Mouse (Mus musculus) bone marrow macrophage, adult 2 months (primary cell): ENCODE measurements at regions not wholly inside any gene's neighbourhood (a gene's known extent, or its start where the extent isn't known, plus 50 kb on each side); places are given as distances from the start of the nearest gene placed in this dataset.

Source experiments
- H3K27ac ChIP-seq: 2 replicates; pipeline ENCODE4 v1.5.1; 2012; ENCODE audit warnings: low read depth, low read length; ENCODE audit not compliant: insufficient read depth
- H3K4me1 ChIP-seq: 2 replicates; pipeline ENCODE4 v1.6.1; 2012; ENCODE audit warnings: low read length; ENCODE audit not compliant: control insufficient read depth, insufficient read depth
- H3K4me3 ChIP-seq: 2 replicates; pipeline ENCODE4 v1.5.1; 2012; ENCODE audit warnings: mild to moderate bottlenecking, low read length, moderate library complexity; ENCODE audit not compliant: insufficient read depth
- CTCF ChIP-seq: IDR thresholded peaks from 2 replicates; pipeline ENCODE4 v1.5.1; 2012; ENCODE audit warnings: low read depth, mild to moderate bottlenecking, low read length, moderate library complexity
- POLR2A ChIP-seq: IDR thresholded peaks from 2 replicates; pipeline ENCODE4 v1.6.1; 2012; ENCODE audit warnings: mild to moderate bottlenecking, low read depth, low read length, borderline replicate concordance

- H3K27ac ChIP-seq: no peak overlapping the region
- H3K4me3 ChIP-seq: no peak overlapping the region
- TF ChIP-seq CTCF (no peak), POLR2A (no peak)
- H3K4me1 ChIP-seq: no peaks in the 10 kb centered on the region
Observed at GRCm38 (mm10) chr11:114444211-114444610, 224.1 kb upstream of the Rpl38 start.

DNA sequence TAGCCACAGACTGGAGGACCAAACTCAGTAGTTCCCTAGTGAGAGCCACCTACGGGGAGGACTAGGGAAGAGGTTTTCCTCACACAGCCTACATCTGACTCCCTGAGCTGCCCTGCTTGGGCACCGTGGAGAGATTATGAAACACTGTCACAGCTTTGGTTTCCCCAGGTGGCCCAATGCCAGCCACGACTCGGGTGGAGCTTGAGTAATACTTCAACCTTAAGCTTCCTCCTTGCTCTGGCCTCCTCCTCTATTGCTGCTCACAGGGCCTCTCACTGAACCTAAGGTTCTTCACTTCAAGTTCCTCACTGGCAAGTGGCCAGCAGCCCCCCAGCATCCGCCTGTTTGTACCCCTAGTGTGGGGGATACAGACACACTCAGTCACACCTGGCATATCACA is 224.9 kb upstream of the Rpl38 start:
- Histone ChIP-seq H3K4me1 (no peaks in the 10 kb centered on the region), H3K4me3 (no peak overlapping the region), H3K27ac (no peak overlapping the region)
- TF ChIP-seq POLR2A (no peak), CTCF (no peak)

GRCm38 (mm10) chr11:114439314-114439713 is 229.0 kb upstream of the Rpl38 start:
- H3K4me3 ChIP-seq: no peak overlapping the region
- no peaks in the 10 kb centered on the region for H3K4me1 ChIP-seq
- no peak for TF ChIP-seq CTCF
- TF ChIP-seq POLR2A: no peak
- H3K27ac ChIP-seq: no peak overlapping the region

- Histone ChIP-seq H3K27ac (no peak overlapping the region), H3K4me3 (no peak overlapping the region), H3K4me1 (no peaks in the 10 kb centered on the region)
- no peak for TF ChIP-seq POLR2A
Observed at GRCm38 (mm10) chr11:114435788-114436187, 232.5 kb upstream of the Rpl38 start.

DNA sequence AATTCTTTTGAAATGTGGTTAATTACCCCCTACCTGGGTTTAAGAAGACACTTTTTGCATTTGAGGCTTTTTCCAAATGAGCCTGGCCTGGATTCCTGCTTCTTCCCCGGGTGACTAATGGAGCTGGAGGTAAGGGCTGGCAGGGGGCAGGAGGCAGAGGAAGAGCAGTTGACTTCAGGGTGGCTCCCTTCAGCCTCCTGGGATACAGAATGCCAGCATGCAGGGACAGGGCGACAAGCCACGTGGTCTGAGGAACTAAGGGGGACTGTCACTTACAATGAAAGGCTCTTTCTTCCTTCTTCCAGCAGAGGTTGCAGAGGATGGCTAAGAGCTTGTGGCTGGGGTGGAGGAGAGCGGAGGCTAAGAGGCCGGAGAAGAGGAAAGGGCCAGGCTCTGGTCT is 234.8 kb upstream of the Rpl38 start:
- H3K4me1 ChIP-seq: no peaks in the 10 kb centered on the region
- TF ChIP-seq POLR2A (no peak), CTCF (no peak)
- H3K27ac ChIP-seq: no peak overlapping the region
- no peak overlapping the region for H3K4me3 ChIP-seq

DNA sequence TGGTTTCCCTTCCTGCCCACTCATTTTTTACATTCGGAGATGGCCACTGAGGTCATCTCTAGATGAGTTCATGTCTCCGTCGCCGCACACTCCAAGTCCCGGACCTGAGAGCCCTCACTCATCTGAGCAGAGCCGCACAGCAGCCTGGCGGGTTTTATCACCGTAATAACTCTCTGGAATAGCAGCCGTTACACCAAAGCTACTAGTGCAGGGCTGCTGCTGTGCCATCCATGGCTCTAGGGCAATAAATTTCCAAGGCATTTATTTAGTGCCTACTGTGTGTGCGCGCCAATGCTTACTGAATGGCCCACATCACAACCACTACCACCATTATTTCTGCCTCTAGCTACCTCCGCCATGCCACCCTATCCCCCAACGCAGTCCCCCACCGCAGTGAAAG is 242.9 kb upstream of the Rpl38 start:
- no peak overlapping the region for H3K4me3 ChIP-seq
- H3K4me1 ChIP-seq: no peaks in the 10 kb centered on the region
- H3K27ac ChIP-seq: no peak overlapping the region
- TF ChIP-seq POLR2A: no peak
- no peak for TF ChIP-seq CTCF

DNA sequence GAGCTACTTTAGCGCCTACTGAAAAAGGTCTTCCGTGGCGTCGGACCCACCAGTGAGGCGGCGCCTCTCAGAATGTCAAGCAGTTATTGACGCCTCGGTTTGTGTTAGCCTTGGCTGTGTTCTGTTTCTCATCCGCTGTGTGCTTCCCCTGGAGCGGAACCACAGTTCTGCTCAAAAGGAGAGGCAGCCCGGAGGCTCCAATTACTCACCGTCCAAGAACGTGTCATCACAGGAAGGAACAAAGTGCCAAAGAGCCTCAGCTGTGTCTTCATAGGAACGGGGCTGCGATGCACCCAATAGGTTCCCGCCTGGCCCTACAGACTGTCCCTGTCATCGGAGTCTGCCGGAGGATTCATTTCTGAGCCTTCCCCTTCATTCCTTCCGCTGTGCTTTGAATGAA is 245.0 kb upstream of the Rpl38 start:
- H3K27ac ChIP-seq: no peak overlapping the region
- TF ChIP-seq CTCF (no peak), POLR2A (no peak)
- no peaks in the 10 kb centered on the region for H3K4me1 ChIP-seq
- H3K4me3 ChIP-seq: no peak overlapping the region

- no peak overlapping the region for H3K27ac ChIP-seq
- no peaks in the 10 kb centered on the region for H3K4me1 ChIP-seq
- no peak overlapping the region for H3K4me3 ChIP-seq
- no peak for TF ChIP-seq POLR2A
- no peak for TF ChIP-seq CTCF
Observed at GRCm38 (mm10) chr11:114419002-114419401, 249.3 kb upstream of the Rpl38 start.

- TF ChIP-seq CTCF (no peak), POLR2A (no peak)
Observed at GRCm38 (mm10) chr11:114416168-114416567, 252.2 kb upstream of the Rpl38 start.

GRCm38 (mm10) chr11:114404401-114404800 is 263.9 kb upstream of the Rpl38 start:
- no peaks in the 10 kb centered on the region for H3K4me1 ChIP-seq
- TF ChIP-seq POLR2A: no peak
- no peak for TF ChIP-seq CTCF

More at GRCm38 (mm10) chr11:114416168-114416567, 252.2 kb upstream of the Rpl38 start:
- no peak overlapping the region for H3K4me3 ChIP-seq
- H3K27ac ChIP-seq: no peak overlapping the region
- H3K4me1 ChIP-seq: no peaks in the 10 kb centered on the region

More at GRCm38 (mm10) chr11:114404401-114404800, 263.9 kb upstream of the Rpl38 start:
- Histone ChIP-seq H3K4me3 (no peak overlapping the region), H3K27ac (no peak overlapping the region)
